Mouse (Mus musculus) neutrophil, adult 5-6 weeks (primary cell): Measurements from ENCODE around the gene Aqp8. TPM values are rescaled to one million over a fixed set of nuclear protein-coding genes. Genes with fewer than 3 reads are reported as not detected.

Experiments used
- ATAC-seq: fragments of 151-379, 151-347 bp; 2 replicates; pipeline ENCODE4 v1.8.0; 2017; ENCODE audit warnings: mild to moderate bottlenecking, moderate TSS enrichment; ENCODE audit not compliant: insufficient number of reproducible peaks, poor library complexity, low FRiP score, severe bottlenecking; ENCODE audit errors: extremely low read depth
- total RNA-seq: library from RNA; stranded (forward); fragments of 200-1000 nt; gene quantifications from 2 replicates; pipeline ENCODE4 v1.2.3, GENCODE M21; 2017

The Aqp8 gene
- not detected in 2 replicates for total RNA-seq

DNA sequence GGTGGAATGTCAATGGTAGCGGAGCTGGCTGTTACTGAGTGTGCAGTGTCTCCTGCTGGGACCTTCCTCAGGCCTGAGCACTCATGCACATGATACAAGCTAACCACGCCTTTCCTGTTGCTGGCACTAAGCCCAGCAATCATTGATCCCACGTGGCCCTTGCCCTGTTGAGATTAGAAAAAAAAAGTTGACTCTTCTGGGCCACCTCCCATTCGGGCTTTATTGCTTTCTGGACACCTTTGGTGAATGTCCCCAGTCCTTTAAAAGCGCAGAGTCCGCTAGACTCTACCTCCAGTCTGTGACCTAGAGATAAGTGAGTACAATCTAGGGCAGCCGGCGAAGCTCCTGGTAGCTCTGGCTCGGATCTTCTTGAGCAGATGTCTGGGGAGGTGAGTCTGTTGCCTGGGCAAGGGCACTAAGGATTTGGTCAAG, at the start of gene Aqp8:
Aqp8 (plus strand) TSS at position 222 of the 432 bp plus-strand sequence.
- ATAC-seq: no peak

DNA sequence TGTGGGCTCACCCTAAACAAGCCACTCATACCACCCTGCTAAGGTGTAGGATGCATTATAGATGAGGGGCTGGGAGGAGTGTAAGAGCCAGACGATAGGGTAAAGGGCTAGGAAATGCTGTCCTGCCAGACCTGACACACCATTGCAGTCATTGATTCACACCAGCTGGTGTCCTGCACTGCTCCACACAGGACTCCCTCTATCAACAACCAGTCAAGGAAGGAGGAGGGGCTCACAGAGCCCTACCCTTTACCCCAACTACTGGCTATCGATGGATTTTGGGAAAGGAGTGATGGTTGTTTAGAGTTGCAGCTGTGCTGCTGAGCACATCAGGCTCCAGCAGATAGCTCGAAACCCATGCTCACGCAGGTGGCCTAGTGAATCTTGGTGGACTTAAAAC, 45.3 kb upstream of the Aqp8 start:
- ATAC-seq: no peak

DNA sequence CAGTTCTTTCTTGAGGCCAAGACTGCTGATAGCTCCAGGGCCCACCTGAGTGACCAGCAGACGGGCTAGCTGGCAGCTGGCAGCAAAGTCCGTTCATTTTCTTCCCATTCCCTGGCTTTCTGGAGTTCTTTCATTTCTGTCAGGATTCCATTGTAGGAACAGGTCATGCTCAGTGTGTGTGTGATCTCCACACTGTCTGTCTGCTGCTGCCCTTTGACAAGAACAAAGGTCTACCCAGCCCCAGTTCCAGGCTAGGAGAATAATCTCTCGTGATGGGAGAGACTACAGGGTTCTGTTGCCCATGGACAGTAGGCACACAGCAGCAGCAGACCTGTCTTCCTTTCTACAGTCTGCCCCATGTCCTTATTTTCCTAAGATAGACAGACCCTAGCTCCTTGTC, 44.4 kb upstream of the Aqp8 start:
- ATAC-seq: no peak

- ATAC-seq: no peak
These were observed 42.1 kb upstream of the Aqp8 start for GRCm38 (mm10) chr7:123419984-123420383.

- no peak for ATAC-seq
These were observed 40.1 kb upstream of the Aqp8 start for GRCm38 (mm10) chr7:123421958-123422357.

DNA sequence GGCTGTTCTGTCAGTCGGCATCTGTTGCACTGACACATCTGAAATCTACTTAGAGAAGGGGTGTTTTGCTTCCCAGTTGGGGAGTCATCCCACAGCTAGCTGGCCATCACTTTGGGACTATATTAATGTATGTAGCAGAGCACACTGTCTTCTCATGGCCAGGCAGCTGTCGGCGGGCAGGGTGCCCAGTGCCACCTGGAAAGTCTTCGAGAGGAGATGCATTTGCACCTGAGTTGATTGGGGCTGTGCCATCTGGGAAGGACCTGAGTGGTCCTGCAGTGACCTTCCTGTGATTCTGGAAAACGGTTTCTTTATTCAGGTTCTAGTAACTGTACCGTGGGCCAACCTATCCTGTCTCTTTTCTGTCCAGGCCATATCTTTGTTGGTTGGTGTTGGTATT, 37.8 kb upstream of the Aqp8 start:
- no peak for ATAC-seq

- ATAC-seq: no peak
These were observed 36.8 kb upstream of the Aqp8 start for GRCm38 (mm10) chr7:123425134-123425757.

DNA sequence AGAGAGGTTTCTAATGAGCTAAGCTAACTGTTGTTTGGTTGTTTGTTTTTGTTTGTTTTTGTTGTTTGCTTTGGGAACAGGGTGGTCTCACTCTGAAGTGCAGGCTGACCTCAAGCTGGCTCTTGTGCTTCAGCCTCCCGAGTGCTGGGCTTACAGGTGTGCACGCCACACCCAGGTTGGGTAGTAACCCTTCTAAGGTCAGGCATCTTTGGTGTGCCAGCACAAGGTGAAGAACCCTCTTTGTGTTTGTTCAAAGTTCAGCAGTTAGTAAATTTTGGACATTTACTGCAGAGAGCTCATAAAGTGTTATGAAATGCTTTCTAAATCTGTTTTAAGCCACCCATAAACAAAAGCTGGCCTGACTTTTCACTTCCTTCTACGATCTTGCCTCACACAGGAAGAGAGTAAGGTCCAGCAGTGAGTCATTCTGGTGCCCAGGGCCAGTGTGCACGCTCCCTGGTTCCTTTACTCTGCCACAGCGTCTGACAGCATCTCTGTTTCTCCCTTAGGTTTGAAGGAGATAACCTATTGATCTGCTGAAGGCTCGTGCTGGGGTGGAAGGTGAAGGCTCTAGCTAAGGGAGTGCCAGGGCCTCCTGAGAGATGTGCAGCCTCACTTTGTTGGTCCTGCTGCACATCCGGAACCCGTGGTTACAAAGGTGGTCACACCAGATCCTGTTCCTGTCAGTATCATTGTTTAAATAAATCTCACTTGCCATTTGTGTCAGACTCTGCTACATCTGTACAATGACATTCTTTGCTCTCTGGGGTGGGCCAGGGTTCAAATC, 32.3 kb upstream of the Aqp8 start:
- ATAC-seq: peak; percentile 98

DNA sequence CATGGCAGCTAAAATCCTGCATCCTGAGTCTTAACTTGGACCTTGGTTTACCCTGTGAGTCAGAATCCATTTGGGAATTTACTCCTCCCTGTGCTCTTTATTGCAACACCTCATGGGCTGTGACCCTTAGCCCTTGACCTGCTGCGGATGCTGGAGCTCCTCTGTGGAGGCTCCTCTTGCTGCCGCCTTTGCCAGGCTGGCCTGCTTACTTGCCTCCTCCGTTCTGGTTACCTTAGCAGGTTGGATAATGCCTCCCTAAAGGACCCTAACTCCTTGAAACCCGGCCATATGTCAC, 31.7 kb upstream of the Aqp8 start:
- no peak for ATAC-seq

- no peak for ATAC-seq
These were observed 30.9 kb upstream of the Aqp8 start for GRCm38 (mm10) chr7:123431206-123431605.

DNA sequence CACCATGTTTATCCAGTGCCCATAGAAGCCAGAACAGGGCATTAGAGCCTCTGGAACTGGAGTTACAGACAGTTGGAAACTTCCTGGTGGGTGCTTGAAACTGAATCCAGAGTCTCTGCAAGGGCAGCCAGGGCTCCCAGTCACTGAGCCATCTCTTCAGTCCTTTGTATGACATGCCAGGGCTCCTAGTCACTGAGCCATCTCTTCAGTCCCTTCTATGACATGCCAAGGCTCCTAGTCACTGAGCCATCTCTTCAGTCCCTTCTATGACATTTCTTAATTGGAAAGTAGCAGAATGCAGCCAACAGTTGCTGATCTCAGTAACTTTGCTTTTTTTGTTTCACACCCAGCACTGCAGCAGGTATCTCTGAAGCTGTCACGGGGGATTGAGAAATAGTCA, 20.0 kb upstream of the Aqp8 start:
- ATAC-seq: no peak

DNA sequence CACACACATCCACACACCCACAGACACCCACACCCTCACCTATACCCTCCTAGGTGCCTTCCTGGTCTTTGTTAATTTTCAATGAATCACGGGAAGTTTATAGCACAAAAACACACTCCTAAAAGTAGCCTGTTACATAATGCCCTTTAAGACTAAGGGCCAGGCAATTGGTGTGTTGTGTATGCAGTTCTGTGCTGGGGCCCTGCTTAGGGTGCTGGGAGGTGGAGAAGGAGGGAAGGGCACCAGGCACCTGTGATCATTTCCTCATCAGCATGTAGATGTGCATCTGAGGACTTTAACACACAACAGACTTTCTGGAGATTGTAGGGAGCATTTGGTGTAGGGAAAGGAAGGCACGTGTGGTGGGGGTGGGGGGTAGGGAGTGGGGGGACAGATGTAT, 13.3 kb upstream of the Aqp8 start:
- no peak for ATAC-seq

- no peak for ATAC-seq
These were observed 12.4 kb upstream of the Aqp8 start for GRCm38 (mm10) chr7:123449676-123450075.

- ATAC-seq: no peak
These were observed 11.6 kb upstream of the Aqp8 start for GRCm38 (mm10) chr7:123450515-123450914.

DNA sequence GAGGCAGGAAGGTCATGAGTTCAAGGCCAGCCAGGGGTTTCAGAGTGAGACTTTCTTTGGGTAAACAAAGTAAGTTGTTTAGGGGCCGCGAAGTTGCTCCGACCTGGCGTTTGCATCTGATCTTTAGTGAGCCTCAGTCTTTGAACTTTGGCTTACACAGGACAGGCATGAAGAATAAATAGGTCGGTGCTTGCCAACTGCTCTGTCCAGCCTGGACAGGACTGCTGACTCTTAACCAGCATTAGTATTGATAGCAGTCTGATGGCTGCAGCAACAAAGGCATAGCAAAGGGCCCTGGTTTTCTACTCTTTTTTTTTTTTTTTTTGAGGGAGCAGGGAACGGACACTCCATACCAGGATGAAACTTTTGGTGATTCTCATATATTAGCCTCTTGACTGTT, 9.5 kb upstream of the Aqp8 start:
- no peak for ATAC-seq

DNA sequence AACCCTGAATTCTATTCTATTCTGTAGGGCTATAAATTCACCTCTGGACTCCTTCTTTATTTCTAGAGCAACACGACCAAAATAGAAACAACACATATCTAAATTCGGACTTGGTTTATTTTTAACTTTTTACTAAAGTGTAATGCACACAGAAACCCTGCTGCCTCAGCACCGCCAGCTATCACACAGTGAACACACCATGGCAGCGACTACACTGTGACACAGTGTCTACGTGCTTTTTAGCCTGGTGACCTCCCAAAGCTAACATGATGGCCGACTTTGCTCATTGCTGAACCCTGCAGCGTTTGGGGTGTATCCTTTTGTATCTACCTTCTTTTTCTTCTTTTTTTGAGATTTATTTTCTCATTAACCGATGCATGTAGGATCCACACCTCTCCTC, 9.0 kb upstream of the Aqp8 start:
- no peak for ATAC-seq

- 0 out of 2 replicates have a peak, but pooled peaks have one; percentile 26 for ATAC-seq
These were observed 7.0 kb upstream of the Aqp8 start for GRCm38 (mm10) chr7:123455088-123455487.

DNA sequence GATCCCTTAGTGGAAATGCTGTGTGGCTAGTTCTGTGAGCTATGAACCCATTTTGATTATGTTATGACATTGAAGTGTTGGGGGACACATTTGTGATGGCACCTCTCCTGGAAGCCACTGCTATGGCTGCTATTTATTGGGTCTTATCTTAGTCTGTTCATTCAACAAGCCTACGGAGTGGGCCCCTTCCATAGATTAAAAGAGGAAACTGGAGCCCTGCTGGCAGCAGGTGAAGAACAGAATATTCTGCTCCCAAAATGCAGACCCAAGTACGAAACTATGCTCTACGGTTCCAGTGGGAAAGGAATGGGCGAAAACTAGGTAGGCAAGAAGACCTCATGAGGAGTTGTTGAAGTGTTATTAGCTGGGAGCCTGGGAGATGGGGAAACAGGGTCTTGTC, 3.8 kb upstream of the Aqp8 start:
- no peak for ATAC-seq

DNA sequence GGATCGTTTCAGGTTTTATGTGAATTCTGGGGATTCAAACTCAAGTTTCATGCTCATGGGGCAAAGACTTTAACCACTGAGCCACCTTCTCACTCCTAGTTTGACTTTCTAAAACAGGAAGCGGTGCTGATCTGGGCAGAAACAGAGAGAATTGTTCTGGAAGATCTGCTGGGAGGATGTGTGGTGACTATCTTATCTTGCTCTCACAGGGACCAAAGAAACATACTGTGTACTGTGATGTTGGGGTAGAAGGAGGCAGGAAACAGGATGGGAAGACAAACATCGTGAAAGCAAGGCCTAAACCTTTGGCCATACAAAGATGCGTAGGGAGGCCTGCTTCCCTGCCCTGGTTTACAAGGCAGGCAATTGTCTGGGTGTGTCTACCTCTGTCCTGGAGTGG, 2.8 kb upstream of the Aqp8 start:
- ATAC-seq: no peak

GRCm38 (mm10) chr7:123461316-123461715, 775 bp upstream of the Aqp8 start:
- ATAC-seq: no peak

DNA sequence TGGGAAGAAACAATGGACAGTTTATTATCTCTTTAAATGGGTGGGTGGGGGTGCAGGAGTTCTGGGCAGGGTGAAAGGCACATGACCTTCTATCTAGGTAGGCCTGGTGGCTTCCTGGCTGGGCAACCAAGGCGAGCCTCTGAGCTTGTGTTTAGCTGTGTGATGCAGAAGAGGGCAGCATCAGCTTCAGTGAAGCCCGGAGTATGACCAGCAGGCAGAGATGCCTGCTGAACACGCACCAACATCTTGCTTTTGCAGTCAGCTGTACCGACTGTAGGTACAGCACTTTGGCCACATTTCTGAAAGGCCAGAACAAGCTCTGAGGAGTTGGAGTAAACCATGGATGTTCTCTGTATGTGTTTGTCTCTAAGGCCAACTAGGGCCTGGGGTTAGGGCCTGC, 1.5 kb downstream of the Aqp8 start:
- ATAC-seq: no peak
